Mouse (Mus musculus): ENCODE data around the gene Krtap13.
"Not testable (repeated sequence)": the region's sequence is repeated elsewhere in the genome, so short reads cannot be mapped to it uniquely, and the experiment has no call there.

The Krtap13 gene

GRCm38 (mm10) chr16:88751535-88751934 is at the start of gene Krtap13:
Gene Krtap13 (minus strand): TSS chr16:88751635.
- DNase-seq (ENCODE audit: low read depth, low spot score), result not testable (repeated sequence)

GRCm38 (mm10) chr16:88786786-88787185 is 35.4 kb upstream of the Krtap13 start:
- no peak for DNase-seq (ENCODE audit: low read depth, low spot score)

GRCm38 (mm10) chr16:88777596-88777995 is 26.2 kb upstream of the Krtap13 start, which contains the start of gene Gm5965:
Gene Gm5965 (plus strand): TSS chr16:88777896.
- DNase-seq (ENCODE audit: low read depth, low spot score), result no peak

GRCm38 (mm10) chr16:88774106-88774505 is 22.7 kb upstream of the Krtap13 start, which contains the start of gene 2310057N15Rik:
Gene 2310057N15Rik (minus strand): TSS chr16:88774206.
- DNase-seq (ENCODE audit: low read depth, low spot score), result no peak

- DNase-seq (ENCODE audit: low read depth, low spot score), result not testable (repeated sequence)
Observed at GRCm38 (mm10) chr16:88758547-88758946, 7.1 kb upstream of the Krtap13 start, which contains the start of gene 2310034C09Rik. Gene 2310034C09Rik (plus strand): TSS chr16:88758847.

GRCm38 (mm10) chr16:88747943-88748342 is 3.5 kb downstream of the Krtap13 start:
- DNase-seq (ENCODE audit: low read depth, low spot score), result peak; percentile 10

GRCm38 (mm10) chr16:88744750-88745340 is 6.6 kb downstream of the Krtap13 start:
- DNase-seq (ENCODE audit: low read depth, low spot score), result no peak

GRCm38 (mm10) chr16:88735391-88735790 is 16.0 kb downstream of the Krtap13 start:
- DNase-seq (ENCODE audit: low read depth, low spot score), result no peak

- no peak for DNase-seq (ENCODE audit: low read depth, low spot score)
Observed at GRCm38 (mm10) chr16:88728812-88729275, 22.6 kb downstream of the Krtap13 start, which contains the start of gene Krtap13-1. Gene Krtap13-1 (plus strand): TSS chr16:88728862.

- DNase-seq (ENCODE audit: low read depth, low spot score), result no peak
Observed at GRCm38 (mm10) chr16:88720031-88720430, 31.4 kb downstream of the Krtap13 start.

GRCm38 (mm10) chr16:88716549-88716948 is 34.9 kb downstream of the Krtap13 start:
- no peak for DNase-seq (ENCODE audit: low read depth, low spot score)

GRCm38 (mm10) chr16:88711245-88711644 is 40.2 kb downstream of the Krtap13 start:
- DNase-seq (ENCODE audit: low read depth, low spot score), result no peak

GRCm38 (mm10) chr16:88710757-88711156 is 40.7 kb downstream of the Krtap13 start:
- DNase-seq (ENCODE audit: low read depth, low spot score), result no peak

GRCm38 (mm10) chr16:88707496-88708012 is 43.9 kb downstream of the Krtap13 start, which contains the start of gene 2310061N02Rik:
Gene 2310061N02Rik (minus strand): TSS chr16:88707962.
- no peak for DNase-seq (ENCODE audit: low read depth, low spot score)

GRCm38 (mm10) chr16:88701072-88701864 is 50.2 kb downstream of the Krtap13 start:
- DNase-seq (ENCODE audit: low read depth, low spot score), result no peak
